Mouse (Mus musculus) heart, postnatal 25 days (tissue): ENCODE measurements around the gene Prss36. TPM values are rescaled to one million over a fixed set of nuclear protein-coding genes. Genes with fewer than 3 reads are reported as not detected.
"Not testable (repeated sequence)": the region's sequence is repeated elsewhere in the genome, so short reads cannot be mapped to it uniquely, and the experiment has no call there.

Source experiments
- DNase-seq: peaks from one replicate; pipeline ENCODE4 v3.0.0; 2022; ENCODE audit warnings: low spot score
- intact Hi-C: fragments of 180-260 bp; cut with DNase I; formaldehyde crosslinking; loops from one replicate; pipeline ENCODE4 v1.15.1; 2025
- total RNA-seq, 2 experiments: library from RNA; stranded (reverse); gene quantifications; 2 replicates each; pipeline ENCODE4 v1.2.3; 2021

Gene Prss36
- 1 to 10 TPM; 7.5 to 8.1 TPM for total RNA-seq

GRCm38 (mm10) chr7:127946470-127947023 is at the start of gene Prss36:
Gene Prss36, minus strand, starts transcription at chr7:127946725.
- no peak for DNase-seq
- intact Hi-C loops = no loop called here

- intact Hi-C loops = no loop called here
- DNase-seq = peak; percentile 36
Observed at GRCm38 (mm10) chr7:127993341-127993977, 46.9 kb upstream of the Prss36 start, which contains the start of gene Pycard. Gene Pycard, minus strand, starts transcription at chr7:127993867.

GRCm38 (mm10) chr7:127992488-127993340 is 46.2 kb upstream of the Prss36 start:
- DNase-seq = no peak
- intact Hi-C loops = no loop called here

GRCm38 (mm10) chr7:127991643-127992487 is 45.3 kb upstream of the Prss36 start:
- intact Hi-C loops = no loop called here

GRCm38 (mm10) chr7:127988904-127989303 is 42.4 kb upstream of the Prss36 start:
- no peak for DNase-seq
- intact Hi-C loops = loop anchor here (2.0 kb wide), 1 partner anchor 14 kb away; no protein-coding TSS in a partner anchor

More at GRCm38 (mm10) chr7:127991643-127992487, 45.3 kb upstream of the Prss36 start:
- no peak for DNase-seq

- intact Hi-C loops = no loop called here
- DNase-seq = no peak
Observed at GRCm38 (mm10) chr7:127980606-127981005, 34.1 kb upstream of the Prss36 start.

- intact Hi-C loops = no loop called here
- DNase-seq = no peak
Observed at GRCm38 (mm10) chr7:127978856-127979255, 32.3 kb upstream of the Prss36 start.

GRCm38 (mm10) chr7:127974413-127974930 is 27.9 kb upstream of the Prss36 start:
- DNase-seq = no peak
- intact Hi-C loops = loop anchor here (2.0 kb wide), 1 partner anchor 14 kb away; no protein-coding TSS in a partner anchor

GRCm38 (mm10) chr7:127967922-127968828 is 21.6 kb upstream of the Prss36 start:
- intact Hi-C loops = no loop called here

GRCm38 (mm10) chr7:127967004-127967921 is 20.7 kb upstream of the Prss36 start, which contains the start of gene Fus:
Gene Fus, plus strand, starts transcription at chr7:127967457.
- intact Hi-C loops = no loop called here
- peak; percentile 91 for DNase-seq

More at GRCm38 (mm10) chr7:127967922-127968828, 21.6 kb upstream of the Prss36 start:
- peak; percentile 75 for DNase-seq

GRCm38 (mm10) chr7:127966371-127966918 is 19.9 kb upstream of the Prss36 start:
- intact Hi-C loops = no loop called here
- DNase-seq = no peak

- no peak for DNase-seq
- intact Hi-C loops = no loop called here
Observed at GRCm38 (mm10) chr7:127959364-127959763, 12.8 kb upstream of the Prss36 start.

- DNase-seq = no peak
- intact Hi-C loops = no loop called here
Observed at GRCm38 (mm10) chr7:127952864-127953581, 6.5 kb upstream of the Prss36 start.

- intact Hi-C loops = no loop called here
- DNase-seq = no peak
Observed at GRCm38 (mm10) chr7:127944614-127945013, 1.9 kb downstream of the Prss36 start.

GRCm38 (mm10) chr7:127942097-127942496 is 4.4 kb downstream of the Prss36 start:
- intact Hi-C loops, DNase-seq: not testable (repeated sequence)

- intact Hi-C loops = no loop called here
- DNase-seq = no peak
Observed at GRCm38 (mm10) chr7:127936216-127936884, 10.2 kb downstream of the Prss36 start.
